Mouse (Mus musculus): Measurements from ENCODE around the gene Mtrf1l. TPM values are rescaled to one million over a fixed set of nuclear protein-coding genes. Genes with fewer than 3 reads are reported as not detected.

Gene Mtrf1l
- polyA plus RNA-seq, 1 experiment from 2014 or later = 8.4 TPM

GRCm38 (mm10) chr10:5806996-5807395, 16.7 kb downstream of the Mtrf1l start:
- H3K9me3 ChIP-seq (ENCODE audit: control insufficient read depth, low read length) = no peaks in the 10 kb centered on the region
- no peak overlapping the region for H3K4me2 ChIP-seq (replicated peaks; ENCODE audit: low read depth)
- 40% methylated on average over 4 of the region's 4 CpGs for WGBS
- no peak overlapping the region for H3K9ac ChIP-seq (ENCODE audit: low read length)
- H3K36me3 ChIP-seq (ENCODE audit: control insufficient read depth, insufficient read depth, low read length) = no peaks in the 10 kb centered on the region
- no peak overlapping the region for H3K4me3 ChIP-seq (ENCODE audit: low read depth, low read length)
- no peak for ATAC-seq (ENCODE audit: low FRiP score, low TSS enrichment)
- H3K27ac ChIP-seq (replicated peaks) = peak overlapping the region; percentile 79
- H3K4me1 ChIP-seq (replicated peaks; ENCODE audit: control insufficient read depth, insufficient read depth) = 0 out of 2 replicates have a peak, but pooled peaks cover 4% of the 10 kb centered on the region
- no peak for DNase-seq (ENCODE audit: low spot score)
- H3K27me3 ChIP-seq (ENCODE audit: control insufficient read depth, insufficient read depth, low read length) = no peaks in the 10 kb centered on the region
- TF ChIP-seq EP300 (optimal IDR thresholded peaks at IDR 0.05) = no peak
- TF ChIP-seq CTCF (IDR thresholded peaks at IDR 0.05; ENCODE audit: low read depth) = no peak

GRCm38 (mm10) chr10:5806416-5806815, 17.3 kb downstream of the Mtrf1l start:
- DNase-seq (ENCODE audit: low spot score) (no peak), ATAC-seq (ENCODE audit: low FRiP score, low TSS enrichment) (no peak)
- no peaks in the 10 kb centered on the region for H3K27me3 ChIP-seq (ENCODE audit: control insufficient read depth, insufficient read depth, low read length)
- peak overlapping the region; percentile 79 for H3K27ac ChIP-seq (replicated peaks)
- no peaks in the 10 kb centered on the region for H3K36me3 ChIP-seq (ENCODE audit: control insufficient read depth, insufficient read depth, low read length)
- H3K4me1 ChIP-seq (replicated peaks; ENCODE audit: control insufficient read depth, insufficient read depth) = 0 out of 2 replicates have a peak, but pooled peaks cover 4% of the 10 kb centered on the region
- H3K4me3 ChIP-seq (ENCODE audit: low read depth, low read length) = peak overlapping the region; percentile 73
- H3K9ac ChIP-seq (ENCODE audit: low read length) = peak overlapping the region; percentile 49
- TF ChIP-seq CTCF (IDR thresholded peaks at IDR 0.05; ENCODE audit: low read depth) (no peak), EP300 (optimal IDR thresholded peaks at IDR 0.05) (no peak)
- H3K4me2 ChIP-seq (replicated peaks; ENCODE audit: low read depth) = peak overlapping the region; percentile 59
- 3% methylated on average over 8 of the region's 8 CpGs for WGBS
- H3K9me3 ChIP-seq (ENCODE audit: control insufficient read depth, low read length) = no peaks in the 10 kb centered on the region

- DNase-seq (ENCODE audit: low spot score) (peak; percentile 98), ATAC-seq (ENCODE audit: low FRiP score, low TSS enrichment) (peak; percentile 94)
- no peak for TF ChIP-seq CTCF (IDR thresholded peaks at IDR 0.05; ENCODE audit: low read depth)
- TF ChIP-seq EP300 (optimal IDR thresholded peaks at IDR 0.05) = no peak
- H3K27me3 ChIP-seq (ENCODE audit: control insufficient read depth, insufficient read depth, low read length) = no peaks in the 10 kb centered on the region
- no peaks in the 10 kb centered on the region for H3K36me3 ChIP-seq (ENCODE audit: control insufficient read depth, insufficient read depth, low read length)
- no peaks in the 10 kb centered on the region for H3K9me3 ChIP-seq (ENCODE audit: control insufficient read depth, low read length)
- 0 out of 2 replicates have a peak, but pooled peaks cover 4% of the 10 kb centered on the region for H3K4me1 ChIP-seq (replicated peaks; ENCODE audit: control insufficient read depth, insufficient read depth)
- peak overlapping the region; percentile 84 for H3K27ac ChIP-seq (replicated peaks)
- under 1% methylated on average over 42 of the region's 43 CpGs for WGBS
- H3K4me2 ChIP-seq (replicated peaks; ENCODE audit: low read depth) = peak overlapping the region; percentile 59
- peak overlapping the region; percentile 58 for H3K9ac ChIP-seq (ENCODE audit: low read length)
- peak overlapping the region; percentile 73 for H3K4me3 ChIP-seq (ENCODE audit: low read depth, low read length)
Observed at GRCm38 (mm10) chr10:5805731-5806307, 17.9 kb downstream of the Mtrf1l start.

- under 1% methylated on average over 42 of the region's 42 CpGs for WGBS
- peak within 1 kb of the TSS; percentile 97 for H3K4me2 ChIP-seq (replicated peaks; ENCODE audit: low read depth)
- peak within 1 kb of the TSS; percentile 73 for H3K4me3 ChIP-seq (ENCODE audit: low read depth, low read length)
- 0 out of 2 replicates have a peak, but pooled peaks cover 4% of the 10 kb centered on the region for H3K4me1 ChIP-seq (replicated peaks; ENCODE audit: control insufficient read depth, insufficient read depth)
- no peaks in the 10 kb centered on the region for H3K9me3 ChIP-seq (ENCODE audit: control insufficient read depth, low read length)
- peak within 1 kb of the TSS; percentile 84 for H3K27ac ChIP-seq (replicated peaks)
- H3K36me3 ChIP-seq (ENCODE audit: control insufficient read depth, insufficient read depth, low read length) = no peaks in the 10 kb centered on the region
- no peaks in the 10 kb centered on the region for H3K27me3 ChIP-seq (ENCODE audit: control insufficient read depth, insufficient read depth, low read length)
- ATAC-seq (ENCODE audit: low FRiP score, low TSS enrichment) (peak; percentile 95), DNase-seq (ENCODE audit: low spot score) (peak; percentile 98)
- TF ChIP-seq CTCF (IDR thresholded peaks at IDR 0.05; ENCODE audit: low read depth) (no peak; the same call in 1 of the 2 replicates), EP300 (optimal IDR thresholded peaks at IDR 0.05) (no peak)
- H3K9ac ChIP-seq (ENCODE audit: low read length) = peak within 1 kb of the TSS; percentile 63
Observed at GRCm38 (mm10) chr10:5805243-5805730, 18.4 kb downstream of the Mtrf1l start, which contains the start of gene Fbxo5. Fbxo5 (minus strand) TSS chr10:5805600.

GRCm38 (mm10) chr10:5804691-5805156, 19.0 kb downstream of the Mtrf1l start:
- no peaks in the 10 kb centered on the region for H3K27me3 ChIP-seq (ENCODE audit: control insufficient read depth, insufficient read depth, low read length)
- H3K4me1 ChIP-seq (replicated peaks; ENCODE audit: control insufficient read depth, insufficient read depth) = 0 out of 2 replicates have a peak, but pooled peaks cover 4% of the 10 kb centered on the region
- WGBS = 0% methylated on average over 24 of the region's 24 CpGs
- TF ChIP-seq CTCF (IDR thresholded peaks at IDR 0.05; ENCODE audit: low read depth) = no peak
- TF ChIP-seq EP300 (optimal IDR thresholded peaks at IDR 0.05) = no peak
- H3K9me3 ChIP-seq (ENCODE audit: control insufficient read depth, low read length) = no peaks in the 10 kb centered on the region
- peak; percentile 3; the same call in 1 of the 2 replicates for ATAC-seq (ENCODE audit: low FRiP score, low TSS enrichment)
- peak overlapping the region; percentile 73 for H3K4me3 ChIP-seq (ENCODE audit: low read depth, low read length)
- peaks cover 4% of the 10 kb centered on the region; the same call in 1 of the 2 replicates for H3K36me3 ChIP-seq (ENCODE audit: control insufficient read depth, insufficient read depth, low read length)
- peak overlapping the region; percentile 63 for H3K9ac ChIP-seq (ENCODE audit: low read length)
- H3K4me2 ChIP-seq (replicated peaks; ENCODE audit: low read depth) = peak overlapping the region; percentile 97
- no peak for DNase-seq (ENCODE audit: low spot score)
- peak overlapping the region; percentile 35; the same call in 1 of the 2 replicates for H3K27ac ChIP-seq (replicated peaks)

- peaks cover 6% of the 10 kb centered on the region; the same call in 1 of the 2 replicates for H3K36me3 ChIP-seq (ENCODE audit: control insufficient read depth, insufficient read depth, low read length)
- no peak for ATAC-seq (ENCODE audit: low FRiP score, low TSS enrichment)
- no peaks in the 10 kb centered on the region for H3K9me3 ChIP-seq (ENCODE audit: control insufficient read depth, low read length)
- DNase-seq (ENCODE audit: low spot score) = no peak
- TF ChIP-seq EP300 (optimal IDR thresholded peaks at IDR 0.05) = no peak
- no peak for TF ChIP-seq CTCF (IDR thresholded peaks at IDR 0.05; ENCODE audit: low read depth)
- peak overlapping the region; percentile 29 for H3K4me2 ChIP-seq (replicated peaks; ENCODE audit: low read depth)
- H3K4me3 ChIP-seq (ENCODE audit: low read depth, low read length) = peak overlapping the region; percentile 73
- no peak overlapping the region for H3K9ac ChIP-seq (ENCODE audit: low read length)
- 3% methylated on average over 1 of the region's 1 CpGs for WGBS
- 0 out of 2 replicates have a peak, but pooled peaks cover 4% of the 10 kb centered on the region for H3K4me1 ChIP-seq (replicated peaks; ENCODE audit: control insufficient read depth, insufficient read depth)
- H3K27me3 ChIP-seq (ENCODE audit: control insufficient read depth, insufficient read depth, low read length) = no peaks in the 10 kb centered on the region
- no peak overlapping the region for H3K27ac ChIP-seq (replicated peaks)
Observed at GRCm38 (mm10) chr10:5803739-5804138, 20.0 kb downstream of the Mtrf1l start.

All from stomach, postnatal 0 days (tissue).